Mouse (Mus musculus) brain, embryonic 14.5 days (tissue): ENCODE data around the gene Atp1b1. TPM values are rescaled to one million over a fixed set of nuclear protein-coding genes. Genes with fewer than 3 reads are reported as not detected.

ENCODE experiments used
- DNase-seq: peaks from one replicate; pipeline ENCODE4 v3.0.0-alpha.2; 2011; ENCODE audit warnings: low read depth
- CTCF ChIP-seq: fragments of 200-500 bp; IDR thresholded peaks from 2 replicates; pipeline ENCODE4 v1.5.1; 2012; ENCODE audit warnings: inconsistent platforms, mild to moderate bottlenecking, moderate library complexity, borderline replicate concordance; ENCODE audit not compliant: insufficient read depth, insufficient read length; ENCODE audit errors: extremely low read depth
- POLR2A ChIP-seq: fragments of 200-500 bp; IDR thresholded peaks from 2 replicates; pipeline ENCODE4 v1.6.1; 2012; ENCODE audit warnings: mild to moderate bottlenecking, inconsistent platforms, borderline replicate concordance; ENCODE audit not compliant: poor library complexity, insufficient read depth, insufficient read length, severe bottlenecking; ENCODE audit errors: extremely low read depth
- polyA plus RNA-seq: library from polyadenylated mRNA; depleted of rRNA; stranded (reverse); fragments of >200 nt; gene quantifications from 2 replicates; pipeline ENCODE4 v1.2.3, GENCODE M21; 2012

Atp1b1 gene
- polyA plus RNA-seq, 1 experiment: 126 TPM

- TF ChIP-seq POLR2A: no peak
- no peak for TF ChIP-seq CTCF
- DNase-seq: no peak
Measured at GRCm38 (mm10) chr1:164480755-164481644, 22.8 kb upstream of the Atp1b1 start.

DNA sequence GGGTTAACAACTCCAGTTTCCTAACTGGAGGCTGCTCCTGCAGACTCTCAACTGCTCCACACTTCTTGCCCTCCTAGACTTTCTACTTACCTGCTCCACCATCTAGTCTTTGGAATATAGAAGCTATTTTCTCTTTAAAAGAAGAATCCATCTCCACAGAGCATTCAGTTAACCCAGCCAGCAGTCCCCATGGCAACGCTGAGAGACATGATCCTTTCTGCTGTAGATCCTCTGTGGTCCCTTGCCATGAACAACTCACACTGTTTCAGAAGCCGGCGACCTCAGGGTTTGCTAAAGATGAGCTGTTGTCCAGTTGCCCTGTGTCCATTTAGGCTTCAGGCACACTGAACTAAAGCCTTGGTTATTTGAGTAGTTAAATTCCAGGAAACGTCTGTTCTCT, 17.7 kb upstream of the Atp1b1 start:
- no peak for DNase-seq
- no peak for TF ChIP-seq CTCF
- TF ChIP-seq POLR2A: no peak

GRCm38 (mm10) chr1:164474778-164475511, 16.8 kb upstream of the Atp1b1 start:
- TF ChIP-seq POLR2A (no peak), CTCF (no peak)
- peak; percentile 78 for DNase-seq

DNA sequence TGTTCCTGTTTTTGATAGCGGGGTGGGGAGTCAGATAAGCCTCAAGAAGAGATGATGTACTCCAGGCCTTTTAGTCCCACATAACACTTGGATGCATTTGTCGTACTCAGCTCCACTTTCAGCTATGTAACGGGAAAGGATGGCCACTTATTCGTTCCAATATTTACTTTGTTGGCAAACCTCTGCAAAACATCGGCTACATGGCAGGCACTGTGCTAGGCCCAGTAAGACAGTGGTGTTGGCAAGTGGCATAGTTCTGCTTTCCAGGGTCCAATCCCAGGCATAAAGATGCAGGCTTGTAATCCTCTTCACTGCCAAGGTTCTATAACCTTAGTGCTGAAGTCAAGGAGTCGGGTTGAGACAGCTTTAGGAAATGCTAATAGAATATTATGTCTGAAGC, 16.2 kb upstream of the Atp1b1 start:
- TF ChIP-seq POLR2A (no peak), CTCF (no peak)
- no peak for DNase-seq

DNA sequence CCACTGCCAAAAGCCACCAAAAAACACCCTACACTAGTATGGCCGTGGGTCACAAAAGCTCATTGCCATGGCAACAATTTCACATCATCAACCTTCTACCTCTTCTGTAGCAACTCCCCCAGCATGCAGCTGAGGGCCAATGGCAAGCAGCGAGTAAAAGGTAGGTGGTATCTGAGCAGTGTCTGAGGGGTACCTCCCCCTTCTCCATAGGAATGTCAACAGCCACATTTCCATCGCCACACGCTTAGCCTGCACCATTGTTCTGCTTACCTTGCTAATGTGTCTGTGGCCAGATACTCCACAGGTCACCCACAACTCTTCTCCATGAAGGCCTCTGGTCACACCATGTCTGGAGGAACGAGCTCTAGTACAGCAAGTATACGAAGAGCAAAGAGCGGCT, 15.2 kb upstream of the Atp1b1 start:
- TF ChIP-seq CTCF (no peak), POLR2A (no peak)
- no peak for DNase-seq

DNA sequence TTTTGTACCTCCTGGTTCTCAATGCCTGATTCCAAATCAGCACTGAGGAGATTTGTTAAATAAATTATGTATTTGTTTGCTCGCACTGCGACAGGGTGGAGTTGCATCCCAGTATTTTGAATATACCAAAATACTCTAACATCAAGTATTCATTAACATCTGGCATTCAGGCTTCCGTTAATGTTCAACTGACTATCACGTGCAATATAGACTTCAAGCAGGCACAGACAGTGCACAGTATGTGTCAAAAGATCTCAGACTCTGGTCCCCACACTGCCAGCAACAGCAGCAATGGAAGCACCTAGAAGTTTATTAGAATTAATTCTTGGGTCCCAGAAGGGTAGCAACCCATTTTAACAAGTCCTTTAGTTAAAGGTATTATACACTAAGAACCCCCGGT, 13.5 kb upstream of the Atp1b1 start:
- no peak for DNase-seq
- TF ChIP-seq CTCF (no peak), POLR2A (no peak)

- TF ChIP-seq CTCF (no peak), POLR2A (no peak)
- DNase-seq: no peak
Measured at GRCm38 (mm10) chr1:164470985-164471384, 12.8 kb upstream of the Atp1b1 start.

DNA sequence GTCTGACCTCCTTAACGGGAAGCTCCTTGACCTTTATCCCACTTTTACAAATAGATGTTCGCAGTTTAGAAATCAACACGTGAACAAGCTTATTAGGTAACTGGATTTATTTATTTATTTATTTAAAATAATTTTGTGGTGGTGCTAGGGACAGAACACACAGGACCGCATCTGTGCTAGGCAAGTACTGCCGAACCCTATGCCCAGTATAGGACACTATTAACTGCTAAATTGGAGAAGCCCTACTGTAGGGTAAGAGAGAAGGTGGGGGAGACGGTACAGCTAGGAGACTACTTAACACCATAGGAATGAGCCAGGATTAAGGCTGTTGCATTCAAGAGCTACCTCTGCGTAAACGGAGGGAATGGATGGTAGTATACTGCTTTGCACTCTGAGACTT, 10.2 kb upstream of the Atp1b1 start:
- no peak for DNase-seq
- no peak for TF ChIP-seq POLR2A
- TF ChIP-seq CTCF: no peak

GRCm38 (mm10) chr1:164467406-164467805, 9.3 kb upstream of the Atp1b1 start:
- TF ChIP-seq CTCF (no peak), POLR2A (no peak)

DNA sequence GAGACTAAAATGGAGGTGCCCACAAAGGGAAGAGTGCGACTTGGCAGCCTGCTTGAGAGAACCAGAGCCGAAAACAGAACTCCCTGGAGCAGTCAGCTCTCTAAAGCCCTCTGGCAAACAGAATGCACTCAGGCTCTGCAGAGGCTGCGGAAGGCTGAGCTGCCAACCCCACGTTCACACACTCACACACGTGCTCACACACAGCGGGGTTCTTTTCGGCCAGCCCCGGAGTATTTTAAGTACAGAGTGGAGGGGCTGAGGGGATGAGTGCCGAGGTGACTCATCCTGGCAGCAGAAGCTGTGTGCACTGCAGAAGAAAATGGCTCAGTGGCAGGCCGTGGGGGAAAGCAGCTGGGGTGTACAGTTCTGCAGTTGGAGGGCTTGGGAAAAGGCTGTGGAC, 3.6 kb upstream of the Atp1b1 start:
- TF ChIP-seq CTCF (no peak), POLR2A (no peak)
- peak; percentile 73 for DNase-seq

More at GRCm38 (mm10) chr1:164467406-164467805, 9.3 kb upstream of the Atp1b1 start:
- DNase-seq: no peak

- no peak for TF ChIP-seq CTCF
- TF ChIP-seq POLR2A: no peak
- no peak for DNase-seq
Measured at GRCm38 (mm10) chr1:164460921-164461697, 3.0 kb upstream of the Atp1b1 start.
